Mouse (Mus musculus): ENCODE results near the gene Tnfaip3. TPM values are rescaled to one million over a fixed set of nuclear protein-coding genes. Genes with fewer than 3 reads are reported as not detected.

The Tnfaip3 gene
- polyA plus RNA-seq, 1 experiment, result 8.0 TPM

DNA sequence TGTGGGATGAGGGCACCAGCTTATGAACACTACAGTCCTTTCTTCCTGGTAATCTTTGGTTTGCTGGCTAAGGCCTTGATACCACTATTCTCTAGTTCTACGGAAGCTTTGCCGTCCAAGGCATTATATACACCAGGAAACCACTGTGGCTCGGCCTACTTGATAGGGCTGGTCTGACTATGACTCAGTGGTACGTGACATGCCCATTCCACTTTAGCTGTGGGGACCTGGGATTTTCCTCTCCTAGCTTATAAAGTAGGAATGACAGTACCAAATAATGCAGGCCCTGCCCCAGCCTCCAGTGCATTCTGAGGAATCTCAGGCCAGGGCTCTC lies 6.9 kb downstream of the Tnfaip3 start:
- no peak overlapping the region for H3K4me3 ChIP-seq
- TF ChIP-seq CEBPB (IDR thresholded peaks at IDR 0.05; ENCODE audit: insufficient read depth, poor library complexity, severe bottlenecking) (no peak), POLR2AphosphoS2 (IDR thresholded peaks at IDR 0.05; ENCODE audit: insufficient read length, low read depth) (no peak)
- H3K79me2 ChIP-seq (ENCODE audit: control insufficient read depth, insufficient read depth), result peaks cover 42% of the 10 kb centered on the region
- no peak overlapping the region for H3ac ChIP-seq (ENCODE audit: control insufficient read depth, insufficient read length)
- H3K27me3 ChIP-seq (ENCODE audit: control insufficient read depth, insufficient read depth, insufficient read length), result no peaks in the 10 kb centered on the region
- peak overlapping the region; percentile 44 for H3K4me2 ChIP-seq (ENCODE audit: low read depth)
- peaks cover 39% of the 10 kb centered on the region for H3K36me3 ChIP-seq (ENCODE audit: control insufficient read depth, insufficient read depth)

DNA sequence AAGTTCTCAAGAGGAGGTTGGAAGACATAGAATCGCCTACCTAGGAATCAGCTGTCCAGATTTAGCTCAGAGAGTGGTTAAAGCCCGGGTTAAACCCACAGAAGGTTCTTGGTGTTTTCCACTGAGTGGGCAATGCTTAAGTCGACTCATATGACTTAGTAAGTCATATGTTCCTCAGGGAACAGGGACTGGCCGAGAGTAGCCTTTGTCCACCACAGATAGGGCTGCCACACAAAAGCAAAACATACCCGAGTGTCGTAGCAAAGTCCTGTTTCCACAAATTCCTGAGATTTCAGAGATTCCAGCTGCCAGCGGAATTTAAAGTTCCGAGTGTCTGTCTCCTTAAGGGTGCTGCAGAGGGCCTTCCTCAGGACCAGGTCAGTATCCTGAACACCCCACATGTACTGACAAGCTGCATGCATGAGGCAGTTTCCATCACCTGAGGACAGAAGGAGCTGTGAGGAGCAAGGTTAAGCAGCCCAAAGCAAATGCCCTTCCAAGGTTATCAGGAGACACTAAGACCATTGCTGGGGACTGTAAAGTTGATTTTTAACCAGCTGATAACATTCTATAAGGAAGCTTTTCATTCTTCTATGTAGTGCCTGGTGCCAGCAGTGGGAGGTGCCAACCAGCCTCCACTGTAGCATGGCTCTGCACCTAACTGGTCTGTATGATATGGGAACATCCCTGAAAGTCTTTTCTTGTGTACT lies 7.4 kb downstream of the Tnfaip3 start:
- no peak overlapping the region for H3K4me3 ChIP-seq
- peak overlapping the region; percentile 44 for H3K4me2 ChIP-seq (ENCODE audit: low read depth)
- peaks cover 44% of the 10 kb centered on the region for H3K36me3 ChIP-seq (ENCODE audit: control insufficient read depth, insufficient read depth)
- H3K79me2 ChIP-seq (ENCODE audit: control insufficient read depth, insufficient read depth), result peaks cover 37% of the 10 kb centered on the region
- no peak for TF ChIP-seq POLR2A (IDR thresholded peaks at IDR 0.05; ENCODE audit: insufficient read length, low read depth)
- TF ChIP-seq MAX (IDR thresholded peaks at IDR 0.05; ENCODE audit: low read depth), result no peak
- TF ChIP-seq SRF (IDR thresholded peaks at IDR 0.05; ENCODE audit: control insufficient read depth, insufficient read length, low read depth), result no peak
- no peak for TF ChIP-seq TCF12 (IDR thresholded peaks at IDR 0.05; ENCODE audit: insufficient read depth, poor library complexity, severe bottlenecking)
- no peak for TF ChIP-seq MYOG (IDR thresholded peaks at IDR 0.05; ENCODE audit: control insufficient read depth in 1 of 3, insufficient read depth in 1 of 3, insufficient read length in 2 of 3, low read depth in 2 of 3)
- no peak for TF ChIP-seq E2F4 (IDR thresholded peaks at IDR 0.05; ENCODE audit: insufficient read depth)
- no peak for TF ChIP-seq MYOD1 (IDR thresholded peaks at IDR 0.05; ENCODE audit: control insufficient read depth in 1 of 3, insufficient read length in 2 of 3, low read depth in 2 of 3)
- H3K27me3 ChIP-seq (ENCODE audit: control insufficient read depth, insufficient read depth, insufficient read length), result no peaks in the 10 kb centered on the region
- H3ac ChIP-seq (ENCODE audit: control insufficient read depth, insufficient read length), result no peak overlapping the region

DNA sequence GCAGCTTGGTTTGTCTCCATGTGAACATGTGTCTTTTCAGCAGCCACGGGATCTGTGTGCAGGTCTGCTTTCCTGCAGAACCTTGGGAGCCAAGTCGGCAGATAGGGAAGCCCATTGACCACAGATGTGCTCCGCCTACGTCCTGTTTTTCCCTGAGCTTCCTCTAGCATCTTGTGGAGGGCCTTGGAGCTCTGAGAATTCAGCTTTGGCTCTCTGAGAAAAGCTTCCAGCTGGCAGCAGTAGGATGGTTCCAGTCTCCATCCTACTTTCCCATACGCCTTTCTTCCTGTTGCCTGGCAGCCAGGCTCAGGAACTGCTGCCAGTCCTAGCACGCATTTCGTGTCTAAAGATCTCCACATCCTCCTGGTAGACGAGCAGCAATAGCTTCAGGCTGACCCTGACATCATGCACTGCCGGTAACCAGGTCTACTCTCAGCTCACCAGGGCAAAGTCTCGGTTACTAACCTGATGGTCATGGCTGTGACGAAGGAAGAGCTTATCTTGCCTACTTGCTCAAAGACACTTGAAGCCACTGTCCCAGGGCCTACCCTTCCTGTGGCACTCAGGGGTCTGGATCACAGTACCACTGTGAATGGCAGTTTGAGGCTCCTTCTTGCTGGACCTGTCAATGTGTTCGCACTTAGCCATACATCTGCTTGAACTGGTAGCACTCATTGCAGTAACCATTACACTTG lies 13.2 kb downstream of the Tnfaip3 start:
- TF ChIP-seq E2F4 (IDR thresholded peaks at IDR 0.05; ENCODE audit: insufficient read depth), result no peak
- peak; percentile 2 for TF ChIP-seq POLR2AphosphoS2 (IDR thresholded peaks at IDR 0.05; ENCODE audit: insufficient read length, low read depth)
- no peak for TF ChIP-seq REST (IDR thresholded peaks at IDR 0.05; ENCODE audit: insufficient read depth, insufficient read length)
- H3ac ChIP-seq (ENCODE audit: control insufficient read depth, insufficient read length), result no peak overlapping the region
- H3K27me3 ChIP-seq (ENCODE audit: control insufficient read depth, insufficient read depth, insufficient read length), result no peaks in the 10 kb centered on the region
- no peak overlapping the region for H3K4me3 ChIP-seq
- H3K36me3 ChIP-seq (ENCODE audit: control insufficient read depth, insufficient read depth), result peaks cover 48% of the 10 kb centered on the region
- no peaks in the 10 kb centered on the region for H3K79me2 ChIP-seq (ENCODE audit: control insufficient read depth, insufficient read depth)
- H3K4me2 ChIP-seq (ENCODE audit: low read depth), result no peak overlapping the region

DNA sequence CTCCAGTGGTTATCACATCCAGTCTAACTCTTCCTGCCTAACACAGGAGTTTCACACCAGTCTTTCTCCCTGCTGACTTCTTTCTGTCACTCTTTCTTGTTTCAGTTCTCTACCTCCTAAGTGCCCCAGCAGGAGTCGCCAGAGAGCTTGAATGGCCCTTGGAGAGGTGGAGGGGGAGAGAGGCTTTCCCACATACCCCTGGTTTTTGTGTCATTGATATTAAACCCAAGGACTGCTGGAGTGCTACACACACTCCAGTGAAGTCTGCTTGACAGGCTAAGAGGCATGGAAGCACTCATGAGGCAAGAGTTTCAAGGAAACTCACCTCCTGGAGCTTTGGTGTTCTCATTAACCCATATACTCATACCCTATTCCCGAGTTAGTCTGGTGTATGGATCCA lies 16.0 kb downstream of the Tnfaip3 start:
- Histone ChIP-seq H3K79me2 (ENCODE audit: control insufficient read depth, insufficient read depth) (no peaks in the 10 kb centered on the region), H3K4me3 (no peak overlapping the region), H3K27me3 (ENCODE audit: control insufficient read depth, insufficient read depth, insufficient read length) (no peaks in the 10 kb centered on the region), H3ac (ENCODE audit: control insufficient read depth, insufficient read length) (no peak overlapping the region), H3K36me3 (ENCODE audit: control insufficient read depth, insufficient read depth) (peaks cover 21% of the 10 kb centered on the region), H3K4me2 (ENCODE audit: low read depth) (no peak overlapping the region)
- no peak for TF ChIP-seq CEBPB (IDR thresholded peaks at IDR 0.05; ENCODE audit: insufficient read depth, poor library complexity, severe bottlenecking)

DNA sequence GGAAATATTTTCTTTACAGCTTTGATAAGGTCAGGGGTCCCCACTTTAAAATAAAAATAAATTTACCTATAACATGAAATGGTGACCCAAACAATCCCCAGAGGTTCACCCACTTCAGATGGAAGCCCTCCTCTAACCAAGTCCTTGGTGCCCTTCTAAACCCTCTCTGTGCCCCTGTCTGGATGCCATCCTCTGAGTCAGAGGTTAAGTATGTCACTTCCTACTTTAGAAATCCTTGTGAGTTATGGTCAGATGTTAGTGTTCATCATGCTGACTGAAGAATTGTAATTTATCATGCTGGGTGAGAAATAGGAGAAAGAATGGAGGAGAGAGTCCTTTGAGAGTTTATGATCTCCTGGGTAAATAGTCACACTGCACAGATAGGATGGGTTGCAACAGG lies 19.1 kb downstream of the Tnfaip3 start:
- Histone ChIP-seq H3K79me2 (ENCODE audit: control insufficient read depth, insufficient read depth) (no peaks in the 10 kb centered on the region), H3K36me3 (ENCODE audit: control insufficient read depth, insufficient read depth) (no peaks in the 10 kb centered on the region), H3K4me3 (no peak overlapping the region), H3K27me3 (ENCODE audit: control insufficient read depth, insufficient read depth, insufficient read length) (no peaks in the 10 kb centered on the region), H3K4me2 (ENCODE audit: low read depth) (peak overlapping the region; percentile 32), H3ac (ENCODE audit: control insufficient read depth, insufficient read length) (no peak overlapping the region)
- no peak for TF ChIP-seq TCF12 (IDR thresholded peaks at IDR 0.05; ENCODE audit: insufficient read depth, poor library complexity, severe bottlenecking)
- no peak for TF ChIP-seq MYOG (IDR thresholded peaks at IDR 0.05; ENCODE audit: control insufficient read depth in 1 of 3, insufficient read depth in 1 of 3, insufficient read length in 2 of 3, low read depth in 2 of 3)
- no peak for TF ChIP-seq CEBPB (IDR thresholded peaks at IDR 0.05; ENCODE audit: insufficient read depth, poor library complexity, severe bottlenecking)
- TF ChIP-seq MAX (IDR thresholded peaks at IDR 0.05; ENCODE audit: low read depth), result no peak
- no peak for TF ChIP-seq SRF (IDR thresholded peaks at IDR 0.05; ENCODE audit: control insufficient read depth, insufficient read length, low read depth)
- no peak for TF ChIP-seq POLR2A (IDR thresholded peaks at IDR 0.05; ENCODE audit: insufficient read length, low read depth)
- TF ChIP-seq TCF3 (IDR thresholded peaks at IDR 0.05; ENCODE audit: insufficient read length, low read depth), result no peak
- TF ChIP-seq USF1 (IDR thresholded peaks at IDR 0.05; ENCODE audit: low read depth), result no peak
- no peak for TF ChIP-seq MYOD1 (IDR thresholded peaks at IDR 0.05; ENCODE audit: control insufficient read depth in 1 of 3, insufficient read length in 2 of 3, low read depth in 2 of 3)
- no peak for TF ChIP-seq REST (IDR thresholded peaks at IDR 0.05; ENCODE audit: insufficient read depth, insufficient read length)
- no peak for TF ChIP-seq POLR2AphosphoS2 (IDR thresholded peaks at IDR 0.05; ENCODE audit: insufficient read length, low read depth)
